Mouse (Mus musculus): ENCODE results near the gene Prr30.
"Not testable (repeated sequence)": the region's sequence is repeated elsewhere in the genome, so short reads cannot be mapped to it uniquely, and the experiment has no call there.

Prr30 gene

GRCm38 (mm10) chr14:101200230-101200629, at the start of gene Prr30:
Gene Prr30 (minus strand): TSS chr14:101200330.
- no peak for DNase-seq (ENCODE audit: low spot score)

GRCm38 (mm10) chr14:101246793-101247192, 46.7 kb upstream of the Prr30 start:
- DNase-seq (ENCODE audit: low spot score), result no peak

GRCm38 (mm10) chr14:101245706-101246105, 45.6 kb upstream of the Prr30 start:
- DNase-seq (ENCODE audit: low spot score), result no peak

- not testable (repeated sequence) for DNase-seq (ENCODE audit: low spot score)
Observed at GRCm38 (mm10) chr14:101244441-101244840, 44.3 kb upstream of the Prr30 start.

- no peak for DNase-seq (ENCODE audit: low spot score)
Observed at GRCm38 (mm10) chr14:101237965-101238364, 37.8 kb upstream of the Prr30 start.

- DNase-seq (ENCODE audit: low spot score), result no peak
Observed at GRCm38 (mm10) chr14:101229068-101229467, 28.9 kb upstream of the Prr30 start.

- no peak for DNase-seq (ENCODE audit: low spot score)
Observed at GRCm38 (mm10) chr14:101222319-101222718, 22.2 kb upstream of the Prr30 start.

GRCm38 (mm10) chr14:101172258-101172657, 27.9 kb downstream of the Prr30 start:
- DNase-seq (ENCODE audit: low spot score), result no peak
